Mouse (Mus musculus) mesoderm, embryonic 11.5 days (tissue): ENCODE measurements around the gene Khdc3.
A peak's percentile ranks its signal among the peaks of the same experiment; 100 is the strongest.
"Not testable (repeated sequence)": the region's sequence is repeated elsewhere in the genome, so short reads cannot be mapped to it uniquely, and the experiment has no call there.

Experiments
- DNase-seq: peaks from one replicate; pipeline ENCODE4 v3.0.0-alpha.2; 2012; ENCODE audit warnings: low read depth, low spot score

Gene Khdc3

DNA sequence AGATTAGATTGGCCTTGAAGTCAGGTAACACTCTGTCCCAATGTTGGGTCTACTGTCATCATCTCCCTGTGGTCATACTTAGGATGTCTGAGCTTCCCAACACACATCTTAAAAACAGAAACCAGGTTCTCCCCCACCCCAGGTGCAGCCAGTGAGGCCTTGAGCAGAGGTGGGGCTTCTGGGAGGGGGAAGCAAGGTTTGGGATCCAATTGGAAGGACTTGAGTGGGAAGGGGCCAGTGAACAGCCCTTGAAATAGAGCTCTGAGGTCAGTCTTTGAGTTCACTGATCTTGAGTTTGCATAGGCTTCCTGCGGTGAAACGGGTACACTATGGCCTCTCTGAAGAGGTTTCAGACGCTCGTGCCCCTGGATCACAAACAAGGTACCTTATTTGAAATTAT is 545 bp downstream of the Khdc3 start, which contains the start of gene Gm20509:
TSS of gene Gm20509 (plus strand) at position 290 of the 400 bp plus-strand sequence.
- no peak for DNase-seq

DNA sequence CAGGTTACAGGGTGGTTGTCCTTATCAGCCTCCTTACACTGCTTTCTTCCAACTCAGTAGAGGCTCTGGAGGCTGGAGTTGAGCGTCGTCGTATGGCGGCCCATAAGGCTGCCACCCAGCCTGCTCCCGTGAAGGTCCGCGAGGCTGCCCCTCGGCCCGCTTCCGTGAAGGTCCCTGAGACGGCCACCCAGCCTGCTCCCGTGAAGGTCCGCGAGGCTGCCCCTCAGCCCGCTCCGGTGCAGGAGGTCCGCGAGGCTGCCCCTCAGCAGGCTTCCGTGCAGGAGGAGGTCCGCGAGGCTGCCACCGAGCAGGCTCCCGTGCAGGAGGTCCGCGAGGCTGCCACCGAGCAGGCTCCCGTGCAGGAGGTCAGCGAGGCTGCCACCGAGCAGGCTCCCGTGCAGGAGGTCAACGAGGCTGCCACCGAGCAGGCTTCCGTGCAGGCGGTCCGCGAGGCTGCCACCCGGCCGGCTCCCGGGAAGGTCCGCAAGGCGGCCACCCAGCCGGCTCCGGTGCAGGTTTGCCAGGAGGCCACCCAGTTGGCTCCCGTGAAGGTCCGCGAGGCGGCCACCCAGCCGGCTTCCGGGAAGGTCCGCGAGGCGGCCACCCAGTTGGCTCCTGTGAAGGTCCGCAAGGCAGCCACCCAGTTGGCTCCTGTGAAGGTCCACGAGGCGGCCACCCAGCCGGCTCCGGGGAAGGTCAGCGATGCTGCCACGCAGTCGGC is 1.7 kb downstream of the Khdc3 start:
- DNase-seq = peak; percentile 59

DNA sequence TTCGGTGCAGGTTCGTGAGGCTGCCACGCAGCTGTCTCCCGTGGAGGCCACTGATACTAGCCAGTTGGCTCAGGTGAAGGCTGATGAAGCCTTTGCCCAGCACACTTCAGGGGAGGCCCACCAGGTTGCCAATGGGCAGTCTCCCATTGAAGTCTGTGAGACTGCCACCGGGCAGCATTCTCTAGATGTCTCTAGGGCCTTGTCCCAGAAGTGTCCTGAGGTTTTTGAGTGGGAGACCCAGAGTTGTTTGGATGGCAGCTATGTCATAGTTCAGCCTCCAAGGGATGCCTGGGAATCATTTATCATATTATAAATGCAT is 2.2 kb downstream of the Khdc3 start:
- no peak for DNase-seq

- no peak for DNase-seq
These were observed 3.5 kb downstream of the Khdc3 start for GRCm38 (mm10) chr9:73105141-73105540.

GRCm38 (mm10) chr9:73105771-73106170 is 4.1 kb downstream of the Khdc3 start:
- DNase-seq = no peak

DNA sequence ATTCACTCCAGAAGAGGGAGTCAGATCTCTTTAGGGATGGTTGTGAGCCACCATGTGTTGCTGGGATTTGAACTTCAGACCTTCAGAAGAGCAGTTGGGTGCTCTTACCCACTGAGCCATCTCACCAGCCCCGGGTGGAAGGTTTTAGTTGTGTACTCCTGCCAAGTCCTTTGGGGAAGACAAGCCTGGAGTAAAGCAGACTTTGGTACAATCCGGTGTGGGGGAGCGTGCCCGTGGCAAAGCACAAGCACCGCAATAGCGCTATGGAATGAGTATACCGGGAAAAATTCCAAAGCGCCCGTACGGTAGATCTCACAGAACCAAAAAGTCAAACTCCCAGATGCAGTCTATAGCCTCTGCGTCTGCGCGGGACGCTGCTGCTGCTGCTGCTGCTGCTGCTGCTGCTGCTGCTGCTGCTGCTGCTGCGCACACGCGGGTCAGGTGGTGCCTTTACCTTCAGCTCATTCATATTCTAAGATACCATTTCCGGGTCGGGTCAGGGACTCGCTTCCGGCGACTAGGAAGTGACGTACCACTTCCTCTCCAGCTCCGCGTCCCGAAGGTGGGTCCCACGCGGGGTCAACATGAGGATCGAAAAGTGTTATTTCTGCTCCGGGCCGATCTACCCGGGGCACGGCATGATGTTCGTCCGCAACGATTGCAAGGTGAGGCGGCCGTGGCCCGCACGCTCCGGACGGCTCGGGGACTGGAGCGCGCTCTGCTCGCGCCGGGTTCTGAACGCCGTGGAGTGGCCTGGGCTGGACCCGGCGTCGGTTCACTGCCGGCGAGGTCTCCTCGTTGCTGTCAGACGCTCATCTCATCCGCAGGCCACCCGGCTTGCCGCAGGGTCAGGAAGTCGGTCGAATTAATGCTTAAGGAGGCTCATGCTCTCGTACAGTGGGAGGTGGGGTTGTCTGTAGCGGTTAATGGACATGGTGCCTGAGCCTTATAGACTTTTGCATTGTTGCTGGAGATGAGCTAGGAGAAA is 11.6 kb downstream of the Khdc3 start, which contains the start of gene Rsl24d1:
TSS of gene Rsl24d1 (plus strand) at position 508 of the 988 bp plus-strand sequence.
- peak; percentile 91 for DNase-seq

DNA sequence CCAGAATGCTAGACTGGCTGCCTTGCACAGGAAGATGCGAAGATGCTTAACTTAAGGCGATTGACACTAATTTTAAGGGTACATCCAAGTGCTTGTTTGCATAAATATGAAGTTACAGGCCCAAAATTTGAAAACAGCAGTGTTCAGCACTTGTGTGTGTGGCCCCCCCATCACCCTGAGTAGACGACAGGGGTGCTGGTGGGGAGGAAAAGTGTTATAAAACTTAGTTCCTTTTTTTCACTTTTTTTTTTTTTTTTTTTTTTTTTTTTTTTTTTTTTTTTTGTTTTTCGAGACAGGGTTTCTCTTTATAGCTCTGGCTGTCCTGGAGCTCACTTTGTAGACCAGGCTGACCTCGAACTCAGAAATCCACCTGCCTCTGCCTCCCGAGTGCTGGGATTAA is 15.1 kb downstream of the Khdc3 start:
- DNase-seq = not testable (repeated sequence)

DNA sequence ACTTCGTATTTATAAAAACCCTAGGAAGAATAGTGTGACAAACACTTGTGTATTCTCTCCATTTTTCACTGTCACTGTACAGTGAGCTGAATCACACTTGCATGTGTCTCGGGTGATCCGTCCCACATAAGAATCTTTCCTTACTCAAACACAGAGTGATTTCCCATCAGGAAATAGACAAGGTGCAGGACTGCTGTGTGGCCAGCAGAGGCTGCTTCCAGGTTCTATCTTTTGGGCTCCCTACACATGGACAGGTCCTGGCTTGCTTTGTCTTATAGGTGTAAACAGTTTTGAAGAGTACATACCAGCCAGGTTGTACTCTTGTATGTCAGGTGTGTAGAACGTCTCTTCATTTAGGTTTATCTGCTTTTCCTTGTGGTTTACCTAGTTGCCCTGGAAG is 16.4 kb downstream of the Khdc3 start:
- no peak for DNase-seq

DNA sequence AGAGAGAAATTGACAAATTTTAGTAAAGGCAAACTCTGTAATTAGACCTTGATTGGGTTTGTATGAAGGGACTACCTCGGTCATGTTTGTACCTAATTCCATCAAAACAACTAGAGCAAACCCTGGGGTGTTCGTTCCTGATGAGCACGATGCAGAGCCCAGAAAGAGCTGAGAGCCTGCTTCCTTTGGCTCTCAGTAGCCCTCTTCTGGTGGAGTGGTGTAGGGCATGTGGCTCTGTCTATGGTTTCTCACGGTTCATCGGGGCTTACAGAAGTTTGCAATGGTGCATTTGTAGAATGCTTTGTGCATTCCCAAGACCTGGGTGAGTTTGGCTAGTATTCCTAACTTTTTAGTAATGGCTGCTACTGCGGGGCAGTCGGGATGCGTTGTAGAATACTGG is 20.1 kb downstream of the Khdc3 start:
- no peak for DNase-seq

GRCm38 (mm10) chr9:73125043-73125570 is 23.5 kb downstream of the Khdc3 start:
- DNase-seq = no peak

- DNase-seq = no peak
These were observed 25.8 kb downstream of the Khdc3 start for GRCm38 (mm10) chr9:73127457-73127856.

DNA sequence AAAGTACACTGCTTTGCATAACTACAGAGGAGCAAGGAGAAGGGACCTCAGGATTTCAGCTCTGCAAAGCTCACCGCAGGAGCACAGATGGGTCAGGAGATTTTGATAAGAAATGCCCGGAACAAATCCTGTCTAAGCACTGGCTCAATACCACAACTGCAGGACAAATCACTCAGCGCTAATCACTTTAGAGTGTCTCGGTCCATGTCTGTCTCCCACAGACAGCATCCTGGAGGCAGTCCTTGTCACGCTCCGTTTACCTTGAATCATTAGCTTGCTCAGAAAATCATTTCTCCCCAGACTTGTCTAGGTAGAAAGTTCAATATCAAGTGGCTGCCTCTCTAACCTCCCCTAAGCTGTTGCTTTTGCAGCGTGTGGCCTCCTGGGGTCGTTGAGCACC is 28.2 kb downstream of the Khdc3 start:
- DNase-seq = no peak

GRCm38 (mm10) chr9:73130529-73130928 is 28.9 kb downstream of the Khdc3 start:
- DNase-seq = no peak

- peak; percentile 43 for DNase-seq
These were observed 35.8 kb downstream of the Khdc3 start for GRCm38 (mm10) chr9:73137341-73137886.
